Mouse (Mus musculus) lung, postnatal 0 days (tissue): ENCODE measurements around the gene Ccdc96.

Experiments used
- CTCF ChIP-seq: IDR thresholded peaks from 2 replicates; pipeline ENCODE4 v1.5.1; 2016; ENCODE audit warnings: antibody characterized with exemption, mild to moderate bottlenecking
- EP300 ChIP-seq: IDR thresholded peaks from 2 replicates; pipeline ENCODE4 v1.6.1; 2016; ENCODE audit warnings: antibody characterized with exemption, mild to moderate bottlenecking, control low read depth

GRCm38 (mm10) chr5:36446166-36446890, 38.1 kb upstream of the Ccdc96 start:
- TF ChIP-seq CTCF, result no peak
- no peak for TF ChIP-seq EP300
